Mouse (Mus musculus): ENCODE data around the gene Rbms1.

Gene Rbms1

GRCm38 (mm10) chr2:60879141-60879818 is 83.7 kb downstream of the Rbms1 start:
- DNase-seq (ENCODE audit: low read depth, low spot score): no peak

DNA sequence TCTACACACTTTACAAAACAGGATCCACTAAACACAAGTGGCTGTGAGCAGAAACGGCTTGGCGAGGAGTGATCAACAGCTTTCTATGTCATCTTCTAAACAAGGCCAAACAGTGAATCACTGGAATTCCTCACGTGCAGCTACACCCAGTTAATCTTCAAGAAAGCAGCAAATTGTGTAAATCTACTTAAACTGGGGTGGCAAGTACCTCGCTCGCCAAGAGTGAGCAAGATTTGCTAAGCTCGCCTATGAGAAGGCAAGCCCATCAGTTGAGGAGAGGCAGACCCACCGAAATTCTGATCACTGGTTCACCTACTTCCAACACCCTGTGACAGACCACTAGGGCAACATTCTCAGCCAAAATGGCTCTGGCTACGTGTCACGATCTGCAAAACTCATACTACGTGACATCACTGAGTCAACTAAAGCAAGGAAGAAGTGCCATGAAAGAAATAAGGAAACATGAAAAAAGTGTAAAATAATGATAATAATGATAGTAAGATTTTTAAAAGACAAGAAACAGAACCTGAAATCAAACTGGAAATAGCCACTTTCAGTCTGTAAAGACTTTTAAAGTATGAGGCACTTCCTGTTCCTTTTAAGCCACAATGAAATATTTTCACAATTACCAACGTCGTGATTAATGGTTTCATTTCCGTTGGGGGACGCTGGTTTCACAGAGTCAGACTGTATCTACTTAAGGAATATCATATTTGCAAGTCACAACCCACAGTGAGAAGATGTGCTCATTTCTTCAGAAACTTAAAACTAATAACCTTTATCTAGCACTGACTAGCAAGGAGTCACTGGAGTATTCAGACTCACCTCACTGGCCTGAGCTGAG is 85.2 kb downstream of the Rbms1 start:
- no peak for DNase-seq (ENCODE audit: low read depth, low spot score)

- DNase-seq (ENCODE audit: low read depth, low spot score): no peak
Measured at GRCm38 (mm10) chr2:60876891-60877290, 86.1 kb downstream of the Rbms1 start.

GRCm38 (mm10) chr2:60872095-60872811 is 90.7 kb downstream of the Rbms1 start:
- no peak for DNase-seq (ENCODE audit: low read depth, low spot score)

DNA sequence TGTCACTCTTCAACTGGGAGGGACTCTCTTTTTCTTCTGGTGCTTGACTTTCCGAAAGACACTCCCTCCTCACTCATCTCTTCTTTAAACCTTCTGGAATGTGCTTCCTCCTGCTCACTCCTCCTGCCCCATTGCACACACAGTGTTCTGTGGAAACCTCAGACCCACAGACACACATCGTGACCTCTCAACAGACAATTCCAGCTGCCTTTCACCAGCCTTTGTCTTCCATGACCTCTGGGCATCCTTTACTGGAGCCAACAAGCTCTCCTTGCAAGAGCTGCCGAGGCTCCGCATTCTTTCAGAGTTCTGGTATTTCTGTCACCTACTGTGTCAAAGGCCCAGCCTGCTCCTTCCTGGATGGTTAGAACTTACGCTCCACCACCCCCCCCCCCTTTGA is 92.0 kb downstream of the Rbms1 start:
- no peak for DNase-seq (ENCODE audit: low read depth, low spot score)

GRCm38 (mm10) chr2:60870450-60870849 is 92.5 kb downstream of the Rbms1 start:
- DNase-seq (ENCODE audit: low read depth, low spot score): no peak

- DNase-seq (ENCODE audit: low read depth, low spot score): no peak
Measured at GRCm38 (mm10) chr2:60869001-60869743, 93.8 kb downstream of the Rbms1 start.

DNA sequence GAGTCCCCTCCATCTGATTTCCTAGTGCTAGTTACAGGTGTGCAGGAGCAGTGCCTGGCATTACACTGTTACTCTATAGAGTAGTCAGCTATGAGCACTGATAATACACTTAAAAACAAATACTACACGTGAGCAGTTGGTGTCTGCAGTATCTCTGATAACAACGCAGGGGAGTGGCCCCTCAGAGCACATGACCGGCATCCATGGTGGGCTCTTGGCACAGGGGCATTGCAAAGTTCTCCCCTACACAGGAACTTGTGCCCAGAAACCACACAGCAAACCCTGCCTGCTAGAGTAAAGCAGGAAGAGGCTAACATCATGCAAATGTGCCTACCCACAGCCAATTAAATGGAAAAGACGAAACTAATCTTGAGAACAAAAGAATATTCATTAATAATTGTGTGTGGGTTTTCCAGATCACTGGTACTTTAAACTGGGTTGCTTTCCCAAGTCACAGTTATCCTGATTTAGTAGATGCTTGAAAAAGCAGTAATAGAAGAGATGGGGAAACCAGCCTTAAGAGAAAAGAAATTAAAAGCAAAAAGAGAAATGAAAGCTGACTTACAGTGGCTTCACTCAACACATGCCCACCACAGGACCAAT is 94.8 kb downstream of the Rbms1 start:
- DNase-seq (ENCODE audit: low read depth, low spot score): no peak

DNA sequence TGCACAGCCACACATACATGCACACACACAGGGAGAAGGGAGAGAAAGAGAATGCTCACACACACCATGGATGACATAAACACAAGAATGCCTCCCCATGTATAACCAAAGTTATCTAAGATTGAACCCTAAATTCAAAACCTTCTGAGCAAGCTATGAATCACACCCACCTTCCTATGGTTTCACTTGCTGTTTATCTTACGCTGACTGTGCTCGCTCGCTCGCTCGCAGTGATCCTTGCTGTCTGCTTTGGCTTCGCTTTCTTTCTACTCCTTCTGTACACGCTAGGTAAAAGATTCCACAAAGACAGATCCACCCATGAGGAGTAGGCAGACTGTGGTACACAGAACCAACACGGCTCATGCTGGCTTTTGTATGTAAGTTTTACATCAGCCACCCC is 95.7 kb downstream of the Rbms1 start:
- no peak for DNase-seq (ENCODE audit: low read depth, low spot score)

DNA sequence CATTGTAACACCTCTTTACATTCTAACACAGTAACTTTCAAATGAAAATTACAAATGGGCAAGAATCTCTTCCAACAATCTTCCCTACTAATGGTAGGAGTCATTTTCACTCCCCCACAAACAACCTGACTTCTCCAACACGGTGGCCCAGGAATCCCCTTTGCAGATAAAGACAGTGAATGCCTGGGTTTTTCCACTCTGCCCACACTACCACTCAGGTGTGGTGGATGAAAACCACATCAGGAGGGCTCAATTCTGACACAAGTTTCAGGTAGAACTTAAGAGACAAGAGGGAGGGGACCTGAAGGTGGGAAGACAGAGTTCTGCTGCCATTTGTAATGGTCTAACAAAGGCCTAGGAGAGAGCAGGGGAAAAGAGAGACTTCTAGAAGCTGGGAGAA is 97.1 kb downstream of the Rbms1 start:
- DNase-seq (ENCODE audit: low read depth, low spot score): no peak

GRCm38 (mm10) chr2:60864977-60865376 is 98.0 kb downstream of the Rbms1 start:
- no peak for DNase-seq (ENCODE audit: low read depth, low spot score)

- DNase-seq (ENCODE audit: low read depth, low spot score): no peak
Measured at GRCm38 (mm10) chr2:60864256-60864795, 98.7 kb downstream of the Rbms1 start.

DNA sequence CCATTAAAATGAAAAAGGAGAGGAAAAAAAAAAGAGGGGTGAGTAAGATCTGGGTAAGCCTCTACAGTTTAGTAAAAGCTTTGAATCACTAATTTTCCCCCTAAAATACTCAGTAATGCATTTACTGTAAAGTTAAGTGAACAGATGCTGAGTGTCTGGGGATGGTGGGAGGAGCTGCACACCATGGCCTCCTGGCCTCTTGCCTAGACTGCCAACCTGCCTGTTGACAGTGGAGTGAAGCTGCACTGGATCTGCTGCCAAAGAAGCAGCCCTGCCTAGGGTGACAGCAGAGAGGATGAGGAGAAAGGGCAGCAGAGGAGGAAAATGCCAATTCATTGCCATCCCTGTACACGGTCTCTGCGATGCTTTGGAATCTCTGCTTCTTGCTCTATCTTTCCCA is 99.2 kb downstream of the Rbms1 start:
- DNase-seq (ENCODE audit: low read depth, low spot score): peak; percentile 81

DNA sequence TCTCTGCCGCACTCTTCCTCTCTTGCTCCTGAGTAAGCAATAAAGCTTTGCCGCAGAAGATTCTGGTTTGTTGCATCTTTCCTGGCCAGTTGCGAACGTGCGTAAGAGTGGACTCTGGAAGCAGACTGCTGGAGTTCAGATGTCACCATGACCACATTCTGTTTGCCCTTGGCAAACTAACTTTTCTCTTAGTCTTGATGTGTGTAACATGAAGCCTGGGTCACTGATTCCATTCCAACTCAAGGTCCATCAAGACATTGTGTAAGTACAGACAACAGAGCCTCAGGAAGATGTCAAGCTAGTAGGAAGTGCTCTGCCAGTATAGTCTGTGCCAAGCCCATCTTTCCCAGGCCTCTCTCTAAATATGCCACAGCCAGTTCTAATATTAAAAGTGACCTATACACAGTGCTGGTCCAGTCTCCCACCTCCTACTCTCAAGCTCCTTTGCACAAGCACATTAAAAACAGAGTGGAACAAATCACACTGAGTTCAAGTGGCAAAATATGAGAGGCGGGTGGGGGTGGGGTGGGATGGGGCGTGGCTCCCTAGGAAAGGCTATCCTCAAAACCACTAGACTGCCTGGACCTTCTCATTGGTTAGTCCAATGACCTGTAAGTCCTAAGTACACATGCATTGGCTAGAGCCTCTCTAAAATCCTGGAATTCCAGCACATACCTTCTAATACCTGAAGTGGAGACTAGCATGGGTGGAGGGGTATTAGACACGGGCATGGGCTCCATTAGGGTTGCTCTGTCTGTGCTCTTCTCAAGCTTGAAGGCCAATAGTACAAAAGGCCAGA is 99.9 kb downstream of the Rbms1 start:
- DNase-seq (ENCODE audit: low read depth, low spot score): no peak

- DNase-seq (ENCODE audit: low read depth, low spot score): no peak
Measured at GRCm38 (mm10) chr2:60858116-60858515, 104.9 kb downstream of the Rbms1 start.

- DNase-seq (ENCODE audit: low read depth, low spot score): no peak
Measured at GRCm38 (mm10) chr2:60856097-60856496, 106.9 kb downstream of the Rbms1 start.

DNA sequence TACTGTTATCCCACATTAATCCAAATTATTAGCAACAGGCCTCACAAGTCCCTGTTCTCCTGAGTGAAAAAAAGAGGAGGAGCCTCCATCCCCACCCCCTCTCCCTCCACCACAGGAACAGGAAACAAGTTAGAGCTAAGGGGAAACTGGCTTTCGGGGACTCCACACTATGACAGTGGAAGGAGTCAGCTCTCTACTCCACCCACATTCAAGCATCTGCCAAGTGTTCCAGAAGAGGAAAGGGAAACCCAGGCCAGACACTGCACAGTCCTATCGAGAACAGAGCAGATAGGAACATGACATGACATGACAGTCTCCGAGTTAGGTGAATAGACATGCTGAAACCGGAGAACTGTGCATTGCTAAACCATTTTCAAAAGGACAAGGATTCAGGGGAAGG is 108.0 kb downstream of the Rbms1 start:
- peak; percentile 66 for DNase-seq (ENCODE audit: low read depth, low spot score)

- DNase-seq (ENCODE audit: low read depth, low spot score): no peak
Measured at GRCm38 (mm10) chr2:60851898-60852297, 111.1 kb downstream of the Rbms1 start.

- no peak for DNase-seq (ENCODE audit: low read depth, low spot score)
Measured at GRCm38 (mm10) chr2:60851057-60851718, 111.8 kb downstream of the Rbms1 start.

DNA sequence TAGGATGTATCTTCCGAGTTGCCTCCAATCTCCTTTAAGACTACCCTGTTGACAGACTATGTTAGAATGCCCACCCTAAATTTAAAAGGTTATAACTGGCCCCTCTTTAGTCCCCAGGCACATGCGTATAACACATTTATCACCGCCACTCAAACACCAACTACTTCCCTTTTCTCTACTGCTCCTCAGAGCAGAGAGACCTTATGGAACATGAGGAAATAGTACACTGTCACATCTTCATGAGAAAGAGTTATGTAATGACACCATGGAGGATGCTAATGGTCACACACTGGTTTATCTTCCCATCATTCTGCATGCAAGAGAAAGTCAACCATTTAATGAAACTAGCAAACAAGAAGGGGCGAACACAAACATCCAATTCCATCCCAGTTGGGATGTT is 114.5 kb downstream of the Rbms1 start:
- no peak for DNase-seq (ENCODE audit: low read depth, low spot score)

All from brain, adult 2 months (tissue).